Mouse (Mus musculus) right cerebral cortex, postnatal 36 days (tissue): ENCODE data around the gene Lsm4.

Source experiments
- DNase-seq, 2 experiments: peaks; one replicate each; pipeline ENCODE4 v3.0.0; 2022; ENCODE audit warnings: low spot score in 2 of 2, mixed read lengths in 1 of 2

The Lsm4 gene

GRCm38 (mm10) chr8:70700555-70700922 lies 27.5 kb downstream of the Lsm4 start:
- peak; percentile 83 to 85 for DNase-seq

DNA sequence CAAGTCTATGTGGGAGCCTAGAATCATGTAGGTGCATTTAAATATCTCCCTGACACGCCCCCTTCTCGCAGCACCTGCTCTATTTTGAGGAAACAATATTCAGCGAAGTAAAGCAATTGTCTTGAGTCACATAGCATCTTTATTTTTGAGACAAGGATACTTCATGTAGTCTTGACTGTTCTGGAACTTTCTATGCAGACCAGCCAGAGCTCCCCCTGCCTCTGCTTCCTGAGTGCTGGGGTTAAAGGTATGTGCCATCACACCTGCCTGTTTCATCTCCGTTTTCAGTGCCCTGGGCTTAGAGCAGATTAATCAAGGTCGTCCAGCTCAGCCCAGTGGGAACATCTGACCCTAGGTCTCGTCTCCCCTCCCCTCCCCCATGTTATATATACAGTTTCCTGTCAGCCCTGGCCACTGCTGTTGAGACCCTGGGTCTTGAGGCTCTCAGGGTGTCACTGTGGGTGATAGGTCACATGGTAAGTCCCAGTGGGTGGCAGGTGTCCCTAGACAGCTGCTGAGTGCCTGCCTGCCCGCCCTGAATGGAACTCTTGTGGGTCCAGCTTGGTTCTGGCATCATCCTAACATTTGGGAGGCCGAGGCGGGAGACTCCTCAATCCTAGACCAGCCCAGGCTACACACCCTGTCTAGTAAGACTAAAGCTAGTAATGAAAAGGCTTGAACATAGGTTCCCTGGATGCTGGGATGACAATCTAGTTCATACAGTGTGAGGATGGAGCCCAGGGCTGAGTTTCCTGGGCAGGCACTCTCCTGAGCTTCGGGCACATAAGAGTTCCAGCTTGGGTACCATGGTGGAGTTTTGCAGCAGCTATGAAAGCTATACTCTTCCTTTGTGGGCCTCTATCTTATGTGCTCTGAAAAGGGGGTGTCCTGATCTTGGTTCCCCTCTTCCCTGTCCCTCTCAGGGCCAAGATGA lies 28.3 kb downstream of the Lsm4 start:
- DNase-seq = no peak

DNA sequence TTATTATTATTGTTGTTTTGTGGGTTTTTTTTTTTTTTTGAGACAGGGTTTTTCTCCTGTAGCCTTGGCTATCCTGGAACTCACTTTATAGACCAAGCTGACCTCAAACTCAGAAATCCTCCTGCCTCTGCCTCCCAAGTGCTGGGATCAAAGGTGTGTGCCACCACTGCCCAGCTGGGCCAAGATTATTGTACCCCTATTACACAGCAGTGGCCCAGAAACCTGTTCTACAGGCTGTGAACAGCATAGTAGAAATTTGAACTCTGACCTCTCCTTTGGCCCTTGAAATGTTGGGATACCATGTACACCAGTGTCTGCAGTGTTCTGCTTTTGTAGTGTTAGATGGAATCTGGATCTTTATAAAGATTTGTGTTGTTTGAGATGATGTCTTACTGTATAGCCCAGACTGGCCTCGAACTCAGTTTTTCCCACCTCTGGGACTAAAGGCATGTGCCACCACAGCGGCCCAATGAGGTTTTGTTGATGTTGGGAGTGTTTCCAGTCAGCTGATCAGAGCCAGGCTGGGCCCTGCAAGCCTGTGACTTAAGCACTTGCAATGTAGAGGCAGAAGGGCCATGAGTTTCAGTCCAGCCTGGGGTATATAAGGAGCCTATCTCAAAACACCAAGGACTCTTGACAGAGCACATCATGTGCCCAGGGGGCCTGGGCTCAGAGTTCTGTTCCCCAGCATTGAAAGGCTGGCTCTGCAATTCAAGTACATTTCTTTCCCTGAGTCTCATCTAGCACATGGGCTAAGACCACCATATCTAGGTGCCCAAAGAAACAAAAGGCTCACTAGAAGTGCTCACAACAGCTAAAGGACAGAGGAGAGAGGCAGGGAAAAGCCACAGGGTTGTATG lies 29.2 kb downstream of the Lsm4 start:
- DNase-seq = no peak

DNA sequence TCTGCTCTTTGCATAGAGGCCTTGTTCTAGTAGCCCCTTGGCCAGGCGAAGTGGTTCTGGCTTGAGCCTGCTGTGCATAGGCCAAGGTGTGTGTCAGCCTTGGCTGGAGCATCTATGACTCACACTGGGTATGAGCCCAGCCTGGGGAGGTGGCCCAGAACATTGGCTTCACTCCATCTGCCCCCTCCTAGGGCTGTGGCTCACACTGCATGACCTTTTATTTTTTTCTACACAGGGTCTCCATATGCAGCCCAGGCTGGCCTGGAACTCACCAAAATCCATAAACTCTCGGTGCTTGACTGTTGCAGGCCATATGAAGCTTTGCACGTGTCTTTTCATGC lies 29.8 kb downstream of the Lsm4 start:
- no peak for DNase-seq

DNA sequence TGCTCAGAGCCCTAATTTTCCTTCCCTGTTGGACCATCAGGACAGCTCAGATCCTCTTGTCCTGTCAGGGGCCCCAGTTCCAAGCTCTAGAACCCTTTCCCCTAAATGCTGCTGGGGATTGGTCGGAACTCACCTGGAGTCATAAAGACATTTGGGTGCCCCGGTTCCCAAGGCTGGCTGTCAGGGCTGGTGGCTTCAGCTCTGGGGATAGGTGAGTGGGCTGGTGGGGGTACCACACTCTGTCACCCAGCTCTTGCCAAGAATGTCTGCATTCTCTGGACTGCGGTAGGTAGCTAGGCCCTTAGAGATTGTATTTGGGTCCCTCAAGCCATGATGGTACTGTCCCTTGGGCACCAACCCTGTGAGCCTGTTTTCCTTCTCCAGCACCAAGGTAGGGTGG lies 30.2 kb downstream of the Lsm4 start, which contains the start of gene Iqcn:
TSS of gene Iqcn (plus strand) at position 171 of the 400 bp plus-strand sequence.
- no peak for DNase-seq

DNA sequence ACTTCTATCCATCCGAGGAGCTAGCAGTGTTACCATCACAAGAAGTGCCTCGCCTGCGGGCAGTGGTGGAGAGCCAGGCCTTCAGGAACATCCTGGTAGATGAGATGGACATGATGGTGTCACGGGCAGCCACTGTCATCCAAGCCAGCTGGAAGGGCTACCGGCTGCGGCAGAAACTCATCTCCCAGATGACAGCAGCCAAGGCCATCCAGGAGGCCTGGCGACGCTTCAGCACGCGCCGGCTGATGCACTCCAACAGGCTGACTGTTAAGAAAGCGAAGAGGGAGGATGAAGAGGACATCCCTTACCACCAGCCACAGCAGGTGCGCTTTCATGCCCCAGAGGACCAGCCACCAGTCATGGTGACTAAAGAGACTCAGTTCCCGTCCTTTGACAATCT lies 35.2 kb downstream of the Lsm4 start:
- DNase-seq = no peak

DNA sequence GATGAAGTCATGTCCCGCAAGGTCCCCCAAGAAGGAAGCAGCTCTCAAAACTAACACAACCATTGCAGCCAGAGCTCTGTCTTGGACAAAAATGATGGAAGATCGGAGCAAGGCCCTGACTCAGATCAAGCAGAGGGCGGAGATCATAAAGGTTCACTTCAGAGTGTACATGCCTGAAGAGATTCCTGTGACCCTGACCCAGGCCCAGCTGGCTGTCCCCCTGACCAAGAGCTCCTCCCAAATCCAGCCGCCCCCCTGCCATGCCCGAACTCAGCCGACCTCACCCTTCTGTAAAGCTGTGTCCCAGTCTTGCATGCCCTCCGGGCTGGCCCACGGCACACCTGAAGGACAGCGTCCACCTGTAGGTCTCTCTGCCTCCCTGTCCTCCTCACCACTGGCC lies 36.7 kb downstream of the Lsm4 start:
- no peak for DNase-seq

DNA sequence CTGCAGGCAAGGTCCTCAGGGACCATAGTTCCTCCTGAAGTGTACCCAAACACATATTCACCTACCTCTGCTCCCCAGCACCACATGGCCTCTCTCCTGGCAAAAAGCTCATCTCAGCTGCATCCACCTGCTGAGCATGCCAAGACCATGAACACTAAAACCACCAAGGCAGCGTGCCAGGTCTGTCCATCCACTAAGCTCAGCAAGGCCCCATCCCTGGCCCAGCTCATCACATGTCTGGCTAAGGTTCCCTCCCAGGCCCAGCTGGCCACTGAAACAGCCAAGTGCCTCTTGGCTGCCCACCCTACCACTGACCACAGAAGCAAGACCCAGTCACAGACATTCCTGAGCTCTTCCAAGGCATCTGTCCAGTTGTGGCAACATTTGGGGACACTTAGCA lies 37.2 kb downstream of the Lsm4 start:
- DNase-seq = no peak

- no peak for DNase-seq
Observed at GRCm38 (mm10) chr8:70711041-70711440, 38.0 kb downstream of the Lsm4 start.

DNA sequence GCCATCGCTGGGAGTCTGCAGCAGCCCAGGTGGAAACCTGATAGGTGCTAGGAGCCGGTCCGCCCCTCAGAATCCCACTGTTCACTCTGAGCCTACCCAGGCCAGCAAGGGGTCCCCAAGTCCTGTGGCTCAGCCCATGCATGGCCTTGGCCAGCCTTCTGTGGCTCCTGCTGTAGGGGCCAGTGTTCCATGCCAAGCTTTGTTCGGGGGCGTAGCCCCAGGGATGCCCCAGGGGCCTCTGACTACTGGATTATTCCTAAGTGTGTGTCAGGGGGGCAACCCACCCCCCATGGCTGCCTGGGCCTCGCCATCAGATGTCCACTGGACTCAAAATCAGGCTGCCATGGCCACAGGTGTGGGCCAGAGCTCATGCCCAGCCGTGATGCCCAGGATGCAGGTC lies 40.9 kb downstream of the Lsm4 start:
- no peak for DNase-seq

- DNase-seq = no peak
Observed at GRCm38 (mm10) chr8:70715086-70715485, 42.0 kb downstream of the Lsm4 start.

DNA sequence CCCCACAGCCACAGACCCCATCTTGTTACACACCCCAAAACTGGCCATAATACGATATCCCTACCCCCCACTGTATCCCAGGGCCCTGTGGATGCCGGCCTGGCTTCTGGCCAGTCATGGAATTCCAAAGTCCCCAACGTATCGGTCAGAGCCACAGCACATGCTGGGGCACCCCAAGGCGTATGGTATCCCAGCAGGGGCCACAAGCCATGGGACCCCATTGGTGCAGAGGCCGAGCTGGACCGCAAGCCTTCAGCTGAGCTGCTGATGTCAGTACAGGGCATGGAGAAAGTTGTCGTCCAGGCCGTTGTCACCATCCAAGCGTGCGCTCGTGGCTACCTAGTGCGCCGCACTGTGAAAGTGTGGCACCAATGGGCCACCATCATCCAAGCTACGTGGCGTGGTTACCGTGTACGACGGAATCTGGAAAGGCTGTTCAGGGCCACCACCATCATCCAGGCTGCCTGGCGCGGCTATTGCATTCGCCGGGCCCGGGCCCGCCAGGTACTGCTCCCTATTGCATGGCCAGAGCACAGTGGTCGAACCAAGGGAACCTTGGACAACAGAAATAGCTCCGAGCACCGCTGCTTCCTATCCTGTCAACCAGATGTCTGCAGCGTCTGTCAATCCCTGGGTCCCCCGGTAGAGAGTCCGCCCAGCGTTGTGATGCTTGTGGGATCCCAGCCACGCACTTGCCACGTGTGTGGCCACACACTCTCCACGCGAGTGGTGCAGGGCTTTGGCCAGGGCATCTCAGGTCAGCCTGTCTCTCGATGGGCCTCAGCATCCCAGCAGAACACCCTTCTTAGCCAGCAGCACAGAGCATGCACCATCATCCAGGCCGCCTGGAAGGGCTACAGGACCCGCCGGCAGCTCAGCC lies 43.7 kb downstream of the Lsm4 start:
- DNase-seq = no peak

GRCm38 (mm10) chr8:70718297-70718696 lies 45.2 kb downstream of the Lsm4 start, which contains the start of gene Gm3336:
Gene Gm3336, plus strand, starts transcription at chr8:70718543.
- DNase-seq = peak in 1 of 2 experiments; percentile 43

GRCm38 (mm10) chr8:70719796-70720270 lies 46.8 kb downstream of the Lsm4 start:
- DNase-seq = no peak

- DNase-seq = peak; percentile 53 to 56
Observed at GRCm38 (mm10) chr8:70720739-70721138, 47.7 kb downstream of the Lsm4 start.

GRCm38 (mm10) chr8:70721601-70722000 lies 48.6 kb downstream of the Lsm4 start:
- no peak for DNase-seq

GRCm38 (mm10) chr8:70723486-70724210 lies 50.6 kb downstream of the Lsm4 start, which contains the start of gene Pde4c:
Gene Pde4c, plus strand, starts transcription at chr8:70723720.
- DNase-seq = no peak

- no peak for DNase-seq
Observed at GRCm38 (mm10) chr8:70724216-70724615, 51.2 kb downstream of the Lsm4 start.

DNA sequence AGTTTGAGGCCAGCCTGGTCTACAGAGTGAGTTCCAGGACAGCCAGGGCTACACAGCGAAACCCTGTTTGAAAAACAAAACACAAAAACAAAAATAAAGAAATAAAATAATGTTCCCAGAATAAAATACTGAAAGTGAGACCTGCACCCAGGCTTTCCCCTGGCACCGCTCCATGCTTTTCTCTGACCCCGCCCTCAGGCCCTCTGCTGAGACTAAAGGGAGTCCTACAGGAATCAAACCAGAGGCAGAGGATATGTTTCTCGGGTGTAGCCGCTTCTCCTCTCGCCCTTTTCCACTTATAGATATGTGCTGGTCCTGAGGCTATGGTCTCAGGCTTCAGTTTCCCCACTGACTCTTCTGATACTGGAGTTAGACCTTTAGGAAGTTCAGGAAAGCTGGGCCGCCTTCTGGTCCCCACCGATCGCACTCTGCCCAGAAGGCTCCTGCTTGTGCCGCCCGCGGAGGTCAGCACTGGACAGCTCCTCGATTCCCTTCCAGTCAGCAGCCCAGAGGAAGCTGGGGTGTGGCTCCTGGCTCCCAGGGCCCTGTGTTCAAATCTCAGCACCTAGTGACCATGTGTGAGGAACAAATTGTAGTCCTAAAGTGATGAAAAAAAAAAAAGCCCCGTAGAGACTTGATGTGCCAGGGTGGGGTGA lies 52.9 kb downstream of the Lsm4 start:
- DNase-seq = no peak

GRCm38 (mm10) chr8:70726721-70727120 lies 53.7 kb downstream of the Lsm4 start:
- DNase-seq = no peak
